Mouse (Mus musculus) left cerebral cortex, adult 2 months (tissue): ENCODE results near the gene Wdsub1. TPM values are rescaled to one million over a fixed set of nuclear protein-coding genes. Genes with fewer than 3 reads are reported as not detected.
A peak's percentile ranks its signal among the peaks of the same experiment; 100 is the strongest.

Source experiments
- DNase-seq, 2 experiments: peaks; one replicate each; pipeline ENCODE4 v3.0.0; 2021 to 2022; ENCODE audit warnings: low spot score in 2 of 2, mixed read lengths in 1 of 2; ENCODE audit errors: extremely low spot score in 1 of 2
- H3K27ac ChIP-seq: fragments of 200-600 bp; 2 replicates; pipeline ENCODE4 v1.8.1; 2022
- H3K4me3 ChIP-seq: fragments of 200-600 bp; 2 replicates; pipeline ENCODE4 v1.8.1; 2022
- CTCF ChIP-seq: fragments of 200-600 bp; IDR thresholded peaks from 2 replicates; pipeline ENCODE4 v1.8.1; 2022; ENCODE audit warnings: antibody characterized with exemption, mild to moderate bottlenecking, moderate library complexity
- intact Hi-C: fragments of 180-260 bp; cut with DNase I; formaldehyde crosslinking; loops from one replicate; pipeline ENCODE4 v1.15.1; 2025
- long read RNA-seq, 2 experiments: library from polyadenylated mRNA; stranded (forward); transcript quantifications; one replicate each; pipeline ENCODE4 v2.0.0; 2021; ENCODE audit warnings: borderline mapping rate in 2 of 2
- total RNA-seq, 2 experiments: library from RNA; stranded (reverse); gene quantifications; 2 replicates each; pipeline ENCODE4 v1.2.3; 2021

Wdsub1 gene
- total RNA-seq = 10 to 100 TPM; 17.1 to 17.7 TPM
- long read RNA-seq, experiment 1, partial matches to known transcripts = 4 of 17 reads
- long read RNA-seq, experiment 1, other reads (novel, unspliced or antisense) = 13 of 17 reads
- long read RNA-seq, experiment 2, partial matches to known transcripts = 4 of 14 reads
- long read RNA-seq, experiment 2, other reads (novel, unspliced or antisense) = 9 of 14 reads

GRCm38 (mm10) chr2:59881831-59882741, at the start of gene Wdsub1:
Gene Wdsub1, minus strand, starts transcription at chr2:59882591.
- H3K27ac ChIP-seq = peak within 1 kb of the TSS; percentile 92
- intact Hi-C loops = loop anchor here (10.0 kb wide), 1 partner anchor 337 kb away; no protein-coding TSS in a partner anchor

GRCm38 (mm10) chr2:59913610-59914009, 31.2 kb upstream of the Wdsub1 start:
- no peak overlapping the region for H3K27ac ChIP-seq
- DNase-seq = no peak
- TF ChIP-seq CTCF = no peak
- H3K4me3 ChIP-seq = no peak overlapping the region
- intact Hi-C loops = no loop called here

More at GRCm38 (mm10) chr2:59881831-59882741, at the start of gene Wdsub1:
- TF ChIP-seq CTCF = no peak
- peak; percentile 88 to 91 for DNase-seq
- peak within 1 kb of the TSS; percentile 70 for H3K4me3 ChIP-seq

GRCm38 (mm10) chr2:59908048-59908447, 25.7 kb upstream of the Wdsub1 start:
- no peak for TF ChIP-seq CTCF
- intact Hi-C loops = no loop called here
- no peak for DNase-seq
- Histone ChIP-seq H3K27ac (no peak overlapping the region), H3K4me3 (no peak overlapping the region)

- intact Hi-C loops = no loop called here
- TF ChIP-seq CTCF = no peak
Measured at GRCm38 (mm10) chr2:59904007-59904406, 21.6 kb upstream of the Wdsub1 start.

GRCm38 (mm10) chr2:59898666-59899065, 16.3 kb upstream of the Wdsub1 start:
- Histone ChIP-seq H3K4me3 (no peak overlapping the region), H3K27ac (no peak overlapping the region)
- intact Hi-C loops = no loop called here
- no peak for DNase-seq
- TF ChIP-seq CTCF = no peak

More at GRCm38 (mm10) chr2:59904007-59904406, 21.6 kb upstream of the Wdsub1 start:
- no peak for DNase-seq
- no peak overlapping the region for H3K27ac ChIP-seq
- H3K4me3 ChIP-seq = no peak overlapping the region

- no peak overlapping the region for H3K4me3 ChIP-seq
- no peak for TF ChIP-seq CTCF
Measured at GRCm38 (mm10) chr2:59898105-59898504, 15.7 kb upstream of the Wdsub1 start.

GRCm38 (mm10) chr2:59896837-59897236, 14.4 kb upstream of the Wdsub1 start:
- no peak overlapping the region for H3K27ac ChIP-seq
- no peak for TF ChIP-seq CTCF
- DNase-seq = no peak
- intact Hi-C loops = no loop called here
- H3K4me3 ChIP-seq = no peak overlapping the region

More at GRCm38 (mm10) chr2:59898105-59898504, 15.7 kb upstream of the Wdsub1 start:
- no peak for DNase-seq
- H3K27ac ChIP-seq = no peak overlapping the region
- intact Hi-C loops = no loop called here

- Histone ChIP-seq H3K27ac (no peak overlapping the region), H3K4me3 (no peak overlapping the region)
- DNase-seq = no peak
- no peak for TF ChIP-seq CTCF
- intact Hi-C loops = no loop called here
Measured at GRCm38 (mm10) chr2:59896400-59896799, 14.0 kb upstream of the Wdsub1 start.

GRCm38 (mm10) chr2:59889699-59890098, 7.3 kb upstream of the Wdsub1 start:
- intact Hi-C loops = loop anchor here (10.0 kb wide), 1 partner anchor 345 kb away; no protein-coding TSS in a partner anchor
- DNase-seq = no peak
- Histone ChIP-seq H3K27ac (no peak overlapping the region), H3K4me3 (no peak overlapping the region)
- TF ChIP-seq CTCF = no peak

- DNase-seq = no peak
- intact Hi-C loops = loop anchor here (10.0 kb wide), 1 partner anchor 338 kb away; no protein-coding TSS in a partner anchor
- Histone ChIP-seq H3K27ac (peak overlapping the region; percentile 92), H3K4me3 (peak overlapping the region; percentile 70)
- no peak for TF ChIP-seq CTCF
Measured at GRCm38 (mm10) chr2:59882742-59883281, 421 bp upstream of the Wdsub1 start.

- H3K27ac ChIP-seq = no peak overlapping the region
- no peak for TF ChIP-seq CTCF
- peak overlapping the region; percentile 70 for H3K4me3 ChIP-seq
- no peak for DNase-seq
- intact Hi-C loops = loop anchor here (10.0 kb wide), 1 partner anchor 337 kb away; no protein-coding TSS in a partner anchor
Measured at GRCm38 (mm10) chr2:59881404-59881803, 987 bp downstream of the Wdsub1 start.

GRCm38 (mm10) chr2:59878221-59878620, 4.2 kb downstream of the Wdsub1 start:
- intact Hi-C loops = no loop called here
- H3K4me3 ChIP-seq = no peak overlapping the region
- no peak overlapping the region for H3K27ac ChIP-seq
- no peak for DNase-seq
- TF ChIP-seq CTCF = no peak
